Mouse (Mus musculus) CH12.LX (cell line): ENCODE measurements around the gene Spen. TPM values are rescaled to one million over a fixed set of nuclear protein-coding genes. Genes with fewer than 3 reads are reported as not detected.

ENCODE experiments used
- DNase-seq: peaks from one replicate; pipeline ENCODE4 v3.0.0-alpha.2; 2013; ENCODE audit errors: extremely low read depth
- H3K27ac ChIP-seq: 2 replicates; pipeline ENCODE4 v1.5.1; 2012; ENCODE audit warnings: low read depth, mild to moderate bottlenecking, control low read depth, moderate library complexity; ENCODE audit not compliant: insufficient read depth
- H3K27me3 ChIP-seq: replicated peaks from 2 replicates; pipeline ENCODE3; 2012; ENCODE audit warnings: inconsistent platforms
- H3K36me3 ChIP-seq, 2 experiments: replicated peaks in 1 of 2; 2 replicates each; pipeline versions ENCODE3 to v1.6.1; 2012; ENCODE audit warnings: inconsistent platforms in 1 of 2, low read length in 1 of 2, mild to moderate bottlenecking in 1 of 2, mixed read lengths in 1 of 2, moderate library complexity in 1 of 2; ENCODE audit not compliant: control insufficient read depth in 1 of 2, insufficient read depth in 1 of 2
- H3K4me1 ChIP-seq, 2 experiments: 2 replicates each; pipeline ENCODE4 v1.6.1; 2012; ENCODE audit warnings: inconsistent platforms in 1 of 2, moderate library complexity in 1 of 2; ENCODE audit not compliant: insufficient read depth in 2 of 2, control insufficient read depth in 1 of 2
- H3K4me2 ChIP-seq: 2 replicates; pipeline ENCODE4 v1.6.1; 2012; ENCODE audit warnings: low read depth, mild to moderate bottlenecking, control low read depth; ENCODE audit not compliant: poor library complexity, insufficient read depth, severe bottlenecking
- H3K4me3 ChIP-seq, 3 experiments: fragments of 150-350 bp in 1 of 3; sonication (generic) in 1 of 3; replicated peaks in 1 of 3; 2 replicates each; pipeline versions ENCODE3 to v1.5.1; 2011 to 2012; ENCODE audit warnings: low read depth in 2 of 3, low read length in 2 of 3, mild to moderate bottlenecking in 2 of 3, moderate library complexity in 2 of 3, control low read depth in 1 of 3, improper control_type of control experiment in 1 of 3, inconsistent platforms in 1 of 3, mixed read lengths in 1 of 3; ENCODE audit not compliant: poor library complexity in 1 of 3
- H3K79me2 ChIP-seq: replicated peaks from 2 replicates; pipeline ENCODE4 v1.6.1; 2012; ENCODE audit warnings: mild to moderate bottlenecking, moderate library complexity; ENCODE audit not compliant: control insufficient read depth, poor library complexity, insufficient read depth, severe bottlenecking; ENCODE audit errors: extremely low read depth
- H3K9ac ChIP-seq: 2 replicates; pipeline ENCODE4 v1.6.1; 2012; ENCODE audit warnings: low read depth, mild to moderate bottlenecking, control low read depth, moderate library complexity; ENCODE audit not compliant: insufficient read depth
- H3K9me3 ChIP-seq: replicated peaks from 2 replicates; pipeline ENCODE3; 2012; ENCODE audit warnings: low read length, inconsistent platforms, mixed read lengths
- BHLHE40 ChIP-seq: IDR thresholded peaks from 2 replicates; pipeline ENCODE4 v1.6.1; 2011; ENCODE audit warnings: mild to moderate bottlenecking, low read depth, low read length, improper control_type of control experiment
- E2F4 ChIP-seq: IDR thresholded peaks from 2 replicates; pipeline ENCODE4 v1.6.1; 2011; ENCODE audit warnings: low read depth, low read length, improper control_type of control experiment; ENCODE audit not compliant: insufficient replicate concordance
- ELF1 ChIP-seq: IDR thresholded peaks from 2 replicates; pipeline ENCODE4 v1.6.1; 2014; ENCODE audit warnings: low read depth, mild to moderate bottlenecking, inconsistent platforms, low read length, improper control_type of control experiment
- EP300 ChIP-seq: IDR thresholded peaks from 2 replicates; pipeline ENCODE4 v1.6.1; 2011; ENCODE audit warnings: low read length, improper control_type of control experiment
- ETS1 ChIP-seq: conservative IDR thresholded peaks from 2 replicates; pipeline ENCODE4 v1.6.1; 2012; ENCODE audit warnings: low read depth, mild to moderate bottlenecking, inconsistent platforms, low read length, improper control_type of control experiment, moderate library complexity
- IRF4 ChIP-seq: IDR thresholded peaks from 2 replicates; pipeline ENCODE4 v1.6.1; 2014; ENCODE audit warnings: low read depth, mild to moderate bottlenecking, inconsistent platforms, low read length, improper control_type of control experiment
- JUN ChIP-seq: IDR thresholded peaks from 2 replicates; pipeline ENCODE4 v1.6.1; 2011; ENCODE audit warnings: low read depth, mild to moderate bottlenecking, low read length, improper control_type of control experiment, moderate library complexity; ENCODE audit not compliant: insufficient read depth
- JUND ChIP-seq: conservative IDR thresholded peaks from 2 replicates; pipeline ENCODE4 v1.6.1; 2011; ENCODE audit warnings: low read depth, low read length, improper control_type of control experiment
- MAFK ChIP-seq: IDR thresholded peaks from 2 replicates; pipeline ENCODE4 v1.6.1; 2011; ENCODE audit warnings: low read length, improper control_type of control experiment; ENCODE audit not compliant: insufficient replicate concordance
- MAZ ChIP-seq: IDR thresholded peaks from 2 replicates; pipeline ENCODE4 v1.6.1; 2012; ENCODE audit warnings: low read depth, mild to moderate bottlenecking, inconsistent platforms, low read length, improper control_type of control experiment, moderate library complexity
- MEF2A ChIP-seq: IDR thresholded peaks from 2 replicates; pipeline ENCODE4 v1.6.1; 2014; ENCODE audit warnings: low read depth, mild to moderate bottlenecking, inconsistent platforms, low read length, improper control_type of control experiment, borderline replicate concordance
- MYC ChIP-seq: IDR thresholded peaks from 2 replicates; pipeline ENCODE4 v1.6.1; 2011; ENCODE audit warnings: low read depth, mild to moderate bottlenecking, improper control_type of control experiment, low read length
- NRF1 ChIP-seq: IDR thresholded peaks from 2 replicates; pipeline ENCODE4 v1.6.1; 2014; ENCODE audit warnings: low read depth, mild to moderate bottlenecking, inconsistent platforms, low read length, improper control_type of control experiment, moderate library complexity
- POLR2A ChIP-seq: IDR thresholded peaks from 2 replicates; pipeline ENCODE4 v1.6.1; 2011; ENCODE audit warnings: low read depth, mild to moderate bottlenecking, improper control_type of control experiment, low read length
- RAD21 ChIP-seq: IDR thresholded peaks from 2 replicates; pipeline ENCODE4 v1.6.1; 2011; ENCODE audit warnings: low read depth, mild to moderate bottlenecking, low read length, improper control_type of control experiment, moderate library complexity
- RCOR1 ChIP-seq: conservative IDR thresholded peaks from 2 replicates; pipeline ENCODE4 v1.6.1; 2012; ENCODE audit warnings: low read depth, mild to moderate bottlenecking, inconsistent platforms, low read length, improper control_type of control experiment
- SIN3A ChIP-seq: IDR thresholded peaks from 2 replicates; pipeline ENCODE4 v1.6.1; 2012; ENCODE audit warnings: low read length, improper control_type of control experiment, inconsistent platforms
- SMC3 ChIP-seq: IDR thresholded peaks from 2 replicates; pipeline ENCODE4 v1.6.1; 2011; ENCODE audit warnings: low read depth, low read length, improper control_type of control experiment
- TBP ChIP-seq: conservative IDR thresholded peaks from 2 replicates; pipeline ENCODE4 v1.6.1; 2011; ENCODE audit warnings: low read depth, low read length, improper control_type of control experiment
- UBTF ChIP-seq: IDR thresholded peaks from 2 replicates; pipeline ENCODE4 v1.6.1; 2012; ENCODE audit warnings: low read depth, mild to moderate bottlenecking, inconsistent platforms, low read length, improper control_type of control experiment, moderate library complexity
- USF1 ChIP-seq: IDR thresholded peaks from 2 replicates; pipeline ENCODE4 v1.6.1; 2014; ENCODE audit warnings: low read depth, mild to moderate bottlenecking, inconsistent platforms, low read length, improper control_type of control experiment
- ZMIZ1 ChIP-seq: IDR thresholded peaks from 2 replicates; pipeline ENCODE4 v1.6.1; 2012; ENCODE audit warnings: low read depth, mild to moderate bottlenecking, inconsistent platforms, low read length, improper control_type of control experiment
- dilution Hi-C: fragments of 300-500 bp; cut with MboI; formaldehyde crosslinking; loops from 2 replicates; pipeline ENCODE4 v1.14.3; 2020; ENCODE audit warnings: low sequenced_read_pairs; ENCODE audit not compliant: extremely low pct_unique_long_range_greater_than_20kb, extremely low pct_ligation_motif_present
- in situ Hi-C: fragments of 300-500 bp; cut with MboI; formaldehyde crosslinking; loops from 3 replicates; pipeline ENCODE4 v1.14.3; 2019; ENCODE audit warnings: low sequenced_read_pairs, low pct_ligation_motif_present, low pct_unique_long_range_greater_than_20kb, mixed read lengths
- polyA plus RNA-seq: library from polyadenylated mRNA; unstranded; fragments of >175 nt; gene quantifications from 2 replicates; pipeline ENCODE4 v1.2.1, GENCODE M21; 2012; ENCODE audit warnings: low read depth; ENCODE audit not compliant: insufficient read length
- total RNA-seq, 2 experiments: library from RNA; depleted of rRNA; stranded (reverse); fragments of 300-350 nt in 1 of 2; fragments of >200 nt in 1 of 2; gene quantifications; 2 replicates each; pipeline ENCODE4 v1.2.3; 2012 to 2014

The Spen gene
- total and polyA plus RNA-seq, 3 experiments: 4.0 to 21.6 (median 10.2) TPM

GRCm38 (mm10) chr4:141443641-141444429 is 94.6 kb downstream of the Spen start:
- Histone ChIP-seq H3K27me3 (peaks cover 3% of the 10 kb centered on the region), H3K4me3 (peak overlapping the region; percentile 75 to 90 (median 76)), H3K4me2 (peak overlapping the region; percentile 84), H3K27ac (no peak overlapping the region), H3K36me3 (peaks cover 12 to 27% of the 10 kb centered on the region in 2 experiments), H3K79me2 (peaks cover 12% of the 10 kb centered on the region), H3K4me1 (peaks cover 9 to 22% of the 10 kb centered on the region in 2 experiments), H3K9ac (peak overlapping the region; percentile 70), H3K9me3 (no peaks in the 10 kb centered on the region)
- dilution Hi-C loops (no loop called here), in situ Hi-C loops (no loop called here)
- TF ChIP-seq MAFK: no peak
- TF ChIP-seq MYC: no peak
- no peak for TF ChIP-seq NRF1
- TF ChIP-seq POLR2A: no peak
- no peak for TF ChIP-seq ETS1
- TF ChIP-seq MAZ: no peak
- TF ChIP-seq UBTF: no peak
- no peak for TF ChIP-seq EP300
- TF ChIP-seq BHLHE40: no peak
- TF ChIP-seq SMC3: no peak
- no peak for TF ChIP-seq JUND
- no peak for TF ChIP-seq RAD21
- no peak for TF ChIP-seq MEF2A
- TF ChIP-seq RCOR1: no peak
- DNase-seq: no peak

- H3K4me3 ChIP-seq: no peak overlapping the region
- dilution Hi-C loops: no loop called here
- H3K27me3 ChIP-seq: peaks cover 3% of the 10 kb centered on the region
- DNase-seq: no peak
- H3K9ac ChIP-seq: no peak overlapping the region
- no peak overlapping the region for H3K27ac ChIP-seq
- H3K36me3 ChIP-seq: no peaks in the 10 kb centered on the region
- H3K79me2 ChIP-seq: peaks cover 5% of the 10 kb centered on the region
- in situ Hi-C loops: no loop called here
- TF ChIP-seq JUN (no peak), SIN3A (no peak), E2F4 (no peak), TBP (no peak), NRF1 (no peak), ELF1 (no peak), ZMIZ1 (no peak), USF1 (no peak), UBTF (no peak), ETS1 (no peak), IRF4 (no peak)
- no peaks in the 10 kb centered on the region for H3K9me3 ChIP-seq
- peaks cover 7 to 12% of the 10 kb centered on the region in 2 experiments; a peak in 3 of 4 replicates for H3K4me1 ChIP-seq
- no peak overlapping the region for H3K4me2 ChIP-seq
These were observed 97.5 kb downstream of the Spen start for GRCm38 (mm10) chr4:141440877-141441276.
